Mouse (Mus musculus): Measurements from ENCODE around the gene Prrc2b. TPM values are rescaled to one million over a fixed set of nuclear protein-coding genes. Genes with fewer than 3 reads are reported as not detected.

The Prrc2b gene
- polyA plus RNA-seq, 1 experiment from 2014 or later: 69.8 TPM

GRCm38 (mm10) chr2:32181364-32181763 is 30.5 kb downstream of the Prrc2b start:
- Histone ChIP-seq H3K27ac (ENCODE audit: low read length) (peak overlapping the region; percentile 29; the same call in 1 of the 2 replicates), H3K4me2 (ENCODE audit: low read length) (no peak overlapping the region), H3K27me3 (ENCODE audit: control insufficient read depth, insufficient read depth, low read depth, low read length) (no peaks in the 10 kb centered on the region), H3K9me3 (replicated peaks; ENCODE audit: control insufficient read depth, low read length, poor library complexity, severe bottlenecking) (no peaks in the 10 kb centered on the region), H3K36me3 (ENCODE audit: control insufficient read depth, insufficient read depth, low read length) (peaks cover 8% of the 10 kb centered on the region; the same call in 1 of the 2 replicates), H3K9ac (ENCODE audit: low read depth, low read length) (no peak overlapping the region), H3K4me3 (ENCODE audit: low read depth, low read length) (no peak overlapping the region), H3K4me1 (ENCODE audit: control insufficient read depth, insufficient read depth, low read length) (peaks cover 38% of the 10 kb centered on the region)
- no peak for ATAC-seq
- 70% methylated on average over 5 of the region's 5 CpGs for WGBS

- no peaks in the 10 kb centered on the region for H3K27me3 ChIP-seq (ENCODE audit: control insufficient read depth, insufficient read depth, low read depth, low read length)
- peaks cover 34% of the 10 kb centered on the region for H3K4me1 ChIP-seq (ENCODE audit: control insufficient read depth, insufficient read depth, low read length)
- no peak overlapping the region for H3K27ac ChIP-seq (ENCODE audit: low read length)
- H3K9ac ChIP-seq (ENCODE audit: low read depth, low read length): no peak overlapping the region
- H3K36me3 ChIP-seq (ENCODE audit: control insufficient read depth, insufficient read depth, low read length): peaks cover 14% of the 10 kb centered on the region
- H3K4me3 ChIP-seq (ENCODE audit: low read depth, low read length): no peak overlapping the region
- H3K4me2 ChIP-seq (ENCODE audit: low read length): no peak overlapping the region
- no peak for ATAC-seq
- no peaks in the 10 kb centered on the region for H3K9me3 ChIP-seq (replicated peaks; ENCODE audit: control insufficient read depth, low read length, poor library complexity, severe bottlenecking)
- WGBS: 65% methylated on average over 9 of the region's 9 CpGs
Measured at GRCm38 (mm10) chr2:32182119-32182518, 31.2 kb downstream of the Prrc2b start.

- no peak overlapping the region for H3K9ac ChIP-seq (ENCODE audit: low read depth, low read length)
- H3K36me3 ChIP-seq (ENCODE audit: control insufficient read depth, insufficient read depth, low read length): peaks cover 20% of the 10 kb centered on the region
- peaks cover 29% of the 10 kb centered on the region for H3K4me1 ChIP-seq (ENCODE audit: control insufficient read depth, insufficient read depth, low read length)
- no peak overlapping the region for H3K4me3 ChIP-seq (ENCODE audit: low read depth, low read length)
- H3K9me3 ChIP-seq (replicated peaks; ENCODE audit: control insufficient read depth, low read length, poor library complexity, severe bottlenecking): no peaks in the 10 kb centered on the region
- no peaks in the 10 kb centered on the region for H3K27me3 ChIP-seq (ENCODE audit: control insufficient read depth, insufficient read depth, low read depth, low read length)
- 54% methylated on average over 13 of the region's 13 CpGs for WGBS
- peak overlapping the region; percentile 39 for H3K27ac ChIP-seq (ENCODE audit: low read length)
- no peak overlapping the region for H3K4me2 ChIP-seq (ENCODE audit: low read length)
- ATAC-seq: peak; percentile 63
Measured at GRCm38 (mm10) chr2:32182676-32183296, 31.9 kb downstream of the Prrc2b start.

GRCm38 (mm10) chr2:32187019-32187551 is 36.2 kb downstream of the Prrc2b start:
- Histone ChIP-seq H3K27me3 (ENCODE audit: control insufficient read depth, insufficient read depth, low read depth, low read length) (no peaks in the 10 kb centered on the region), H3K4me3 (ENCODE audit: low read depth, low read length) (no peak overlapping the region), H3K27ac (ENCODE audit: low read length) (no peak overlapping the region), H3K36me3 (ENCODE audit: control insufficient read depth, insufficient read depth, low read length) (peaks cover 31% of the 10 kb centered on the region), H3K9me3 (replicated peaks; ENCODE audit: control insufficient read depth, low read length, poor library complexity, severe bottlenecking) (no peaks in the 10 kb centered on the region), H3K9ac (ENCODE audit: low read depth, low read length) (no peak overlapping the region), H3K4me2 (ENCODE audit: low read length) (no peak overlapping the region), H3K4me1 (ENCODE audit: control insufficient read depth, insufficient read depth, low read length) (peaks cover 13% of the 10 kb centered on the region)
- WGBS: 97% methylated on average over 13 of the region's 13 CpGs
- no peak for ATAC-seq

- no peaks in the 10 kb centered on the region for H3K9me3 ChIP-seq (replicated peaks; ENCODE audit: control insufficient read depth, low read length, poor library complexity, severe bottlenecking)
- H3K4me1 ChIP-seq (ENCODE audit: control insufficient read depth, insufficient read depth, low read length): peaks cover 8% of the 10 kb centered on the region; the same call in 1 of the 2 replicates
- H3K9ac ChIP-seq (ENCODE audit: low read depth, low read length): no peak overlapping the region
- H3K4me2 ChIP-seq (ENCODE audit: low read length): no peak overlapping the region
- H3K27me3 ChIP-seq (ENCODE audit: control insufficient read depth, insufficient read depth, low read depth, low read length): no peaks in the 10 kb centered on the region
- peaks cover 32% of the 10 kb centered on the region for H3K36me3 ChIP-seq (ENCODE audit: control insufficient read depth, insufficient read depth, low read length)
- ATAC-seq: no peak
- no peak overlapping the region for H3K27ac ChIP-seq (ENCODE audit: low read length)
- no peak overlapping the region for H3K4me3 ChIP-seq (ENCODE audit: low read depth, low read length)
- 91% methylated on average over 7 of the region's 7 CpGs for WGBS
Measured at GRCm38 (mm10) chr2:32187649-32188048, 36.8 kb downstream of the Prrc2b start.

GRCm38 (mm10) chr2:32189060-32189681 is 38.3 kb downstream of the Prrc2b start:
- Histone ChIP-seq H3K9me3 (replicated peaks; ENCODE audit: control insufficient read depth, low read length, poor library complexity, severe bottlenecking) (no peaks in the 10 kb centered on the region), H3K9ac (ENCODE audit: low read depth, low read length) (no peak overlapping the region), H3K4me3 (ENCODE audit: low read depth, low read length) (no peak overlapping the region), H3K36me3 (ENCODE audit: control insufficient read depth, insufficient read depth, low read length) (peaks cover 41% of the 10 kb centered on the region), H3K4me1 (ENCODE audit: control insufficient read depth, insufficient read depth, low read length) (no peaks in the 10 kb centered on the region), H3K4me2 (ENCODE audit: low read length) (no peak overlapping the region), H3K27me3 (ENCODE audit: control insufficient read depth, insufficient read depth, low read depth, low read length) (no peaks in the 10 kb centered on the region), H3K27ac (ENCODE audit: low read length) (no peak overlapping the region)
- no peak for ATAC-seq
- WGBS: 94% methylated on average over 5 of the region's 5 CpGs

GRCm38 (mm10) chr2:32190620-32191019 is 39.7 kb downstream of the Prrc2b start:
- 96% methylated on average over 1 of the region's 1 CpGs for WGBS
- Histone ChIP-seq H3K27ac (ENCODE audit: low read length) (no peak overlapping the region), H3K27me3 (ENCODE audit: control insufficient read depth, insufficient read depth, low read depth, low read length) (no peaks in the 10 kb centered on the region), H3K4me1 (ENCODE audit: control insufficient read depth, insufficient read depth, low read length) (no peaks in the 10 kb centered on the region), H3K9me3 (replicated peaks; ENCODE audit: control insufficient read depth, low read length, poor library complexity, severe bottlenecking) (no peaks in the 10 kb centered on the region), H3K4me2 (ENCODE audit: low read length) (no peak overlapping the region), H3K36me3 (ENCODE audit: control insufficient read depth, insufficient read depth, low read length) (peaks cover 56% of the 10 kb centered on the region), H3K9ac (ENCODE audit: low read depth, low read length) (no peak overlapping the region), H3K4me3 (ENCODE audit: low read depth, low read length) (no peak overlapping the region)
- ATAC-seq: no peak

GRCm38 (mm10) chr2:32191872-32192507 is 41.1 kb downstream of the Prrc2b start:
- Histone ChIP-seq H3K36me3 (ENCODE audit: control insufficient read depth, insufficient read depth, low read length) (peaks cover 56% of the 10 kb centered on the region), H3K27me3 (ENCODE audit: control insufficient read depth, insufficient read depth, low read depth, low read length) (no peaks in the 10 kb centered on the region), H3K27ac (ENCODE audit: low read length) (no peak overlapping the region), H3K4me2 (ENCODE audit: low read length) (no peak overlapping the region), H3K9me3 (replicated peaks; ENCODE audit: control insufficient read depth, low read length, poor library complexity, severe bottlenecking) (no peaks in the 10 kb centered on the region), H3K4me1 (ENCODE audit: control insufficient read depth, insufficient read depth, low read length) (no peaks in the 10 kb centered on the region), H3K9ac (ENCODE audit: low read depth, low read length) (no peak overlapping the region), H3K4me3 (ENCODE audit: low read depth, low read length) (no peak overlapping the region)
- WGBS: 82% methylated on average over 16 of the region's 18 CpGs
- ATAC-seq: no peak

GRCm38 (mm10) chr2:32198977-32199376 is 48.1 kb downstream of the Prrc2b start:
- 67% methylated on average over 11 of the region's 11 CpGs for WGBS
- H3K4me2 ChIP-seq (ENCODE audit: low read length): no peak overlapping the region
- no peaks in the 10 kb centered on the region for H3K4me1 ChIP-seq (ENCODE audit: control insufficient read depth, insufficient read depth, low read length)
- no peaks in the 10 kb centered on the region for H3K9me3 ChIP-seq (replicated peaks; ENCODE audit: control insufficient read depth, low read length, poor library complexity, severe bottlenecking)
- H3K27me3 ChIP-seq (ENCODE audit: control insufficient read depth, insufficient read depth, low read depth, low read length): no peaks in the 10 kb centered on the region
- H3K9ac ChIP-seq (ENCODE audit: low read depth, low read length): no peak overlapping the region
- H3K27ac ChIP-seq (ENCODE audit: low read length): no peak overlapping the region
- H3K4me3 ChIP-seq (ENCODE audit: low read depth, low read length): no peak overlapping the region
- no peak for ATAC-seq
- peaks cover 61% of the 10 kb centered on the region for H3K36me3 ChIP-seq (ENCODE audit: control insufficient read depth, insufficient read depth, low read length)
